ENCODE assay signal across 18 mouse cellular contexts in the genomic region with DNA sequence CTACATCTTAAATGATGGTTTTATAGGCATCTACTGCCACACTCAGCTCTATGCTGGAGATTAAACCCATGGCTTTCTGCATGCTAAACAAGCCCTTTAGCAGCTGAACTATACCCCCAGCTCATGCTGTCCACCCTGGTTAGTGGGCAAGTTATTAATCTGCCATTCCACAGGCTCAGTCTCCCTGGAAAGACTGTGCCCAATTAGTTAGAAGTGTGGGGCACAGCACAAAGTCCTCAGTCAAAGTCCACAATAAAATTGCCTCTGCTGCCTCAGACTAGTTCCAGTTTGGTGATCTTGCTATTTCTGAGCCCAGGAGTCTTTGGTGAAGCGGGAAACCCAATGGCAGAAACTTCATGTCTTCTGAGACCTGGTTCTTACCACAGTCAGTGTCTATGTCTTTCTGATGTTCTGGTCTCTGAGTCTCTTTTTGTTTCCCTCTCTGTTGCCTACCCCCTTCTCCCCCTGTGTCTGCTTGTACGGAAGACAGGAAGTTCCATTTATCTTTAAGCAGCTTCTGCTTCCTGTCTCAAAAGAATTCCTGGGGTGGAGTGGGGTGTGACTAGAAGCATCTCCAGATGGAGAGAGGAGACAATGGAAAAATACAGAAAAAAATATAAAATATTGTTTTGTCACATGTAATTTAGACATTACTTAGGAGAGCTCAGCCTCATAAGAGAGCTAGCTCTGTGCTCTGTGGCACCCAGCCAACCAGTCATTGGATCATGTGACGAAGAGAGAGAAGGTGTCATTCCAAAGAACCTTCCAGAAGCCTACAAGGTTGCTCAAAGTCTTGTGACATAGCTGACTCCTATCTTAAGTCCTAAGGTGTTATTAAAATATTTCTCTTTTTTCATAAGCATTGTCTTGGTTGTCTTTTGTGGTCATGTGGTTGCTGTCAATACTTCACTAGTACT.
DNase-seq lines count a peak whose midpoint lies in the region; ATAC-seq and TF ChIP-seq lines count a peak whose summit lies in the region.
"Had no signal": no experiment of that assay in that cellular context is flagged by ENCODE, and none has a peak within 500 bp of the region (broad histone marks: within the 10 kb centered on the region; RNA-seq: fewer than 3 reads in every experiment).

No protein-coding gene starts in this region.

- peaks cover 41% of the 10 kb centered on the region for H3K36me3 ChIP-seq in megakaryocyte, embryonic 14.5 days (replicated peaks; ENCODE audit: low read length)
- no peaks in the 10 kb centered on the region for H3K36me3 ChIP-seq in intestine, postnatal 0 days (ENCODE audit: control insufficient read depth, insufficient read depth)
- H3K36me3 ChIP-seq in small intestine, adult 2 months (ENCODE audit: control insufficient read depth, insufficient read depth, low read length) = no peaks in the 10 kb centered on the region
- H3K36me3 ChIP-seq: liver, embryonic 15.5 days; neural tube, embryonic 12.5 days had no signal

- intact Hi-C loops in gastrocnemius, postnatal 14 days (cut with DNase I; ENCODE audit: low total_unique reads) = no loop called here

- peak overlapping the region; percentile 67 for H3K4me3 ChIP-seq in megakaryocyte, embryonic 14.5 days (replicated peaks)
- no peak overlapping the region for H3K4me3 ChIP-seq in intestine, postnatal 0 days (ENCODE audit: low read depth, low read length)
- no peak overlapping the region for H3K4me3 ChIP-seq in small intestine, adult 2 months (ENCODE audit: low read depth, low read length)
- H3K4me3 ChIP-seq: liver, embryonic 15.5 days; neural tube, embryonic 12.5 days had no signal

- H3K9me3 ChIP-seq in megakaryocyte, embryonic 14.5 days = no peaks in the 10 kb centered on the region
- H3K9me3 ChIP-seq in intestine, postnatal 0 days (ENCODE audit: control insufficient read depth) = no peaks in the 10 kb centered on the region
- H3K9me3 ChIP-seq: liver, embryonic 15.5 days; neural tube, embryonic 12.5 days had no signal

- peaks cover 100% of the 10 kb centered on the region for H3K4me1 ChIP-seq in megakaryocyte, embryonic 14.5 days
- H3K4me1 ChIP-seq in intestine, postnatal 0 days (replicated peaks; ENCODE audit: control insufficient read depth, insufficient read depth, low read length) = 0 out of 2 replicates have a peak, but pooled peaks cover 4% of the 10 kb centered on the region
- H3K4me1 ChIP-seq in small intestine, adult 2 months (ENCODE audit: control insufficient read depth, insufficient read depth, insufficient read length, low read length) = peaks cover 14% of the 10 kb centered on the region
- H3K4me1 ChIP-seq: neural tube, embryonic 12.5 days had no signal

- WGBS in intestine, postnatal 0 days = 52% methylated on average over 3 of the region's 3 CpGs
- 28% methylated on average over 3 of the region's 3 CpGs for WGBS in small intestine, adult 2 months

- no peak overlapping the region for H3K4me2 ChIP-seq in intestine, postnatal 0 days (replicated peaks; ENCODE audit: low read depth)
- H3K4me2 ChIP-seq: liver, embryonic 15.5 days; neural tube, embryonic 12.5 days had no signal

- DNase-seq in kidney, postnatal 14 days = peak; percentile 80
- no peak for DNase-seq in gastrocnemius, postnatal 14 days
- no peak for DNase-seq in gastrocnemius, adult 8-10 months (ENCODE audit: low spot score in 2 of 2)
- DNase-seq: cerebellum, adult 11-12 months; layer of hippocampus, adult 9-11 months; lung, postnatal 4 days; spleen, adult 18-20 months; thymus, postnatal 36 days had no signal

- no peak overlapping the region for H3K27ac ChIP-seq in intestine, postnatal 0 days (ENCODE audit: low read depth, low read length)
- peak overlapping the region; percentile 78 for H3K27ac ChIP-seq in small intestine, adult 2 months (ENCODE audit: insufficient read depth, low read depth, low read length)
- H3K27ac ChIP-seq: hindbrain, postnatal 0 days; liver, embryonic 15.5 days; neural tube, embryonic 12.5 days; stomach, postnatal 0 days had no signal

- no peaks in the 10 kb centered on the region for H3K27me3 ChIP-seq in megakaryocyte, embryonic 14.5 days (replicated peaks)
- H3K27me3 ChIP-seq in intestine, postnatal 0 days (replicated peaks; ENCODE audit: control insufficient read depth, insufficient read depth, low read length) = peaks cover 8% of the 10 kb centered on the region
- no peaks in the 10 kb centered on the region for H3K27me3 ChIP-seq in small intestine, adult 2 months (ENCODE audit: control insufficient read depth, insufficient read depth, low read length)
- H3K27me3 ChIP-seq: liver, embryonic 15.5 days; neural tube, embryonic 12.5 days had no signal

- ATAC-seq in megakaryocyte, adult 5-6 weeks (ENCODE audit: poor library complexity, severe bottlenecking) = no peak
- peak; percentile 59; the same call in 1 of the 2 replicates for ATAC-seq in intestine, postnatal 0 days
- ATAC-seq: forebrain, embryonic 14.5 days; hindbrain, postnatal 0 days; midbrain, embryonic 16.5 days had no signal

- H3K9ac ChIP-seq in intestine, postnatal 0 days (ENCODE audit: low read depth, low read length) = no peak overlapping the region
- H3K9ac ChIP-seq: liver, embryonic 15.5 days; neural tube, embryonic 12.5 days had no signal

- no peak for TF ChIP-seq POLR2A in small intestine, adult 2 months (IDR thresholded peaks at IDR 0.05; ENCODE audit: low read depth, low read length)

- no peak for TF ChIP-seq CTCF in intestine, postnatal 0 days (IDR thresholded peaks at IDR 0.05; ENCODE audit: low read depth)
- TF ChIP-seq CTCF in small intestine, adult 2 months (IDR thresholded peaks at IDR 0.05; ENCODE audit: extremely low read depth, insufficient read length, insufficient replicate concordance, low read depth, low read length) = no peak
